In the genomic region with DNA sequence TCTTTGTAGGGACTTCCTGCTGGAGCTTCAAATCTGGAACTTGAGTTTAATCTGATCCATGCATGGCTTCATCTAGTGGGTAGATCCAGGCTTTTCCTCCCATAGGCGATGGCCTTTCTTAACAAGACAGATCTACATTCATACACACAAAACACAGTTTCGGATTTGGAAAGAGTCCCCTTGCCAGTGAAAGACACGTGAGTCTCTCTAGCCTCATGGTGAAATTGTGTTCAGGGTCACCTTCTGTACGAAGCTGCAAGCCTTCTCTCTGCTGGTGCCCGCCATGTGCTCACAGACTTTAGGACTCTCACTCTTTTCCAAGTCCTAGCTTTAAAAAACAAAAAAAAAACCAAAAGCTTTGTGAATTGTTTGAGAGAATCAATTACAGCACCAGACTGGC, we compare ENCODE assay signal across 18 mouse cellular contexts. TPM values are rescaled to one million over a fixed set of nuclear protein-coding genes. Genes with fewer than 3 reads are reported as not detected.
"Had no signal": no experiment of that assay in that cellular context is flagged by ENCODE, and none has a peak within 500 bp of the region (broad histone marks: within the 10 kb centered on the region; RNA-seq: fewer than 3 reads in every experiment).

No protein-coding gene starts in this region.

- DNase-seq: kidney, adult 2 months; kidney, postnatal 14 days; lung, embryonic 14.5 days; lung, postnatal 14 days; retina, postnatal 1 day; right cerebral cortex, postnatal 4 days; spleen, adult 18-20 months; thymus, postnatal 36 days had no signal

- H3K9ac ChIP-seq: kidney, embryonic 15.5 days; limb, embryonic 15.5 days; liver, embryonic 12.5 days; lung, embryonic 14.5 days; midbrain, embryonic 15.5 days; neural tube, embryonic 12.5 days; stomach, embryonic 15.5 days had no signal

- H3K9me3 ChIP-seq: kidney, embryonic 15.5 days; limb, embryonic 15.5 days; liver, embryonic 12.5 days; megakaryocyte, embryonic 14.5 days; midbrain, embryonic 15.5 days; neural tube, embryonic 12.5 days; stomach, embryonic 15.5 days had no signal

- ATAC-seq: midbrain, embryonic 15.5 days had no signal

- H3K27ac ChIP-seq: kidney, embryonic 15.5 days; limb, embryonic 15.5 days; liver, embryonic 12.5 days; midbrain, embryonic 15.5 days; neural tube, embryonic 12.5 days had no signal

- H3K27me3 ChIP-seq: limb, embryonic 15.5 days; midbrain, embryonic 15.5 days; neural tube, embryonic 12.5 days had no signal

- H3K4me3 ChIP-seq: kidney, embryonic 15.5 days; limb, embryonic 15.5 days; liver, embryonic 12.5 days; midbrain, embryonic 15.5 days; neural tube, embryonic 12.5 days; stomach, embryonic 15.5 days had no signal

- H3K36me3 ChIP-seq: kidney, embryonic 15.5 days; limb, embryonic 15.5 days; liver, embryonic 12.5 days; midbrain, embryonic 15.5 days; neural tube, embryonic 12.5 days; stomach, embryonic 15.5 days had no signal

- H3K4me2 ChIP-seq: kidney, embryonic 15.5 days; limb, embryonic 15.5 days; midbrain, embryonic 11.5 days; midbrain, embryonic 15.5 days; neural tube, embryonic 12.5 days had no signal

- H3K4me1 ChIP-seq: liver, embryonic 12.5 days; midbrain, embryonic 15.5 days; neural tube, embryonic 12.5 days; stomach, embryonic 15.5 days had no signal

RNA-seq across cellular contexts. Expression of gene Dlx2, which starts 51.4 kb away (rescaled TPM):
- total RNA-seq: monocyte, adult 5-6 weeks; neutrophil, adult 5-6 weeks had no signal
- polyA plus RNA-seq: kidney, adult 2 months had no signal
